Mouse (Mus musculus) hindbrain, embryonic 11.5 days (tissue): Measurements from ENCODE around the gene Eps8l1. TPM values are rescaled to one million over a fixed set of nuclear protein-coding genes. Genes with fewer than 3 reads are reported as not detected.

ENCODE experiments used
- ATAC-seq: fragments of 200-750 bp; cut with Nextera tagmentation; 2 replicates; pipeline ENCODE4 v1.8.0; 2017; ENCODE audit warnings: mild to moderate bottlenecking, moderate TSS enrichment, moderate library complexity; ENCODE audit not compliant: low FRiP score
- DNase-seq: peaks from one replicate; pipeline ENCODE4 v3.0.0-alpha.2; 2015; ENCODE audit warnings: low spot score
- H3K27ac ChIP-seq: fragments of 300-500 bp; sonication (generic); 2 replicates; pipeline ENCODE4 v1.5.1; 2014; ENCODE audit warnings: mild to moderate bottlenecking, low read depth, low read length
- H3K27me3 ChIP-seq: fragments of 300-500 bp; sonication (generic); 2 replicates; pipeline ENCODE4 v1.6.1; 2014; ENCODE audit warnings: mild to moderate bottlenecking, low read length, moderate library complexity, mixed read lengths; ENCODE audit not compliant: control insufficient read depth, insufficient read depth
- H3K36me3 ChIP-seq: fragments of 300-500 bp; sonication (generic); 2 replicates; pipeline ENCODE4 v1.6.1; 2014; ENCODE audit warnings: mild to moderate bottlenecking, low read length, moderate library complexity, mixed read lengths; ENCODE audit not compliant: control insufficient read depth, insufficient read depth
- H3K4me1 ChIP-seq: fragments of 300-500 bp; sonication (generic); replicated peaks from 2 replicates; pipeline ENCODE4 v1.6.1; 2014; ENCODE audit warnings: low read length, mixed read lengths; ENCODE audit not compliant: control insufficient read depth, insufficient read depth
- H3K4me2 ChIP-seq: fragments of 300-500 bp; sonication (generic); replicated peaks from 2 replicates; pipeline ENCODE4 v1.6.1; 2014; ENCODE audit warnings: mild to moderate bottlenecking, low read depth, low read length
- H3K4me3 ChIP-seq: fragments of 300-500 bp; sonication (generic); 2 replicates; pipeline ENCODE4 v1.5.1; 2014; ENCODE audit warnings: low read depth, low read length
- H3K9ac ChIP-seq: fragments of 300-500 bp; sonication (generic); 2 replicates; pipeline ENCODE4 v1.6.1; 2014; ENCODE audit warnings: low read depth, low read length
- H3K9me3 ChIP-seq: fragments of 300-500 bp; sonication (generic); 2 replicates; pipeline ENCODE4 v1.6.1; 2016; ENCODE audit warnings: low read length; ENCODE audit not compliant: control insufficient read depth
- WGBS: fragments of 180-500 bp; shearing (Covaris S2); extraction: QIAGEN DNeasy Blood & Tissue Kit; methylation state at CpG from one replicate; pipeline ENCODE4 v1.1.7; 2014; 5-methylcytosine and 5-hydroxymethylcytosine counted together
- polyA plus RNA-seq: library from polyadenylated mRNA; unstranded; fragments of >200 nt; fragmentation: Nextera tagmentation; extraction: Ambion mirVana; gene quantifications from 2 replicates; pipeline ENCODE4 v1.2.1, GENCODE M21; 2014

The Eps8l1 gene
- polyA plus RNA-seq, 1 experiment from 2014 or later = 4.6 TPM

DNA sequence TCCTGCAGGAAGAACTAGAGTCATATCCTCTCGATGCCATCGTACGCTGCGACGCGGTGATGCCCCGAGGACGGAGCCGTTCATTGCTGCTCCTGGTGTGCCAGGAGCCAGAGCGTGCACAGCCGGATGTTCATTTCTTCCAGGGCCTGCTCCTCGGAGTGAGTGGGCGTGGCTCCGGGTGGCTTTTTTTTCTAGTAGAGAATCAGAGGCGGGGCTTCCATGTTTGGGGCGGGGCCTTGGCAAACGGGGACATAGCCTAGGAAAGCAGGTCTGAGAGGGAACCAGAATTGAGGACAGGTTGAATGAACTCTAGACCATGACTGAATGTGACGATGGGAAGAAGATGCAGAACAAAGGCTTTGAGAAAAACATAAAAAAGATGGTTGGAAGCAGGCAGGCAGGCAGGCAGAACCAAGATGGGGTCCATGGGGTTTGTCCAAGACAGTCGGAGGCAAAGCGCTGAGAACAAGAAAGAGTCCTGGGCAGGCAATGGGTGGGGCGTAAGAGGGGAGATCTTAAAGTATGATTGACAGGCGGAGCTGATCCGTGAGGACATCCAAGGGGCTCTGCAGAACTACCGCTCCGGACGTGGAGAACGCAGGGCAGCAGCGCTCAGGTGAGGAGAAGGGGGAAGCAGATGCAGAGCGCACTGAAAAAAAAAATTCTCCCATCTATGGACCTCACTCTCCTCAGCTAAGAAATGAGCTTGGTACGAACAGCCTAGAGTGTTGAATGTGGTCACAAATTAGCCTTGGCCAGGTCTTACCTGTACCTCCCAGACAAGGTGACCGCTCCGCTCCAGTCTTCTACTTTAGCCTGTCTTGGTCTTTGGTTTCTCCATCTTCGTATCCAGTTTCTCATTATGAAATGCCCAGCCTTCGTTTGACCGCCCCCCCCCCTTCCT lies 10.1 kb downstream of the Eps8l1 start:
- no peaks in the 10 kb centered on the region for H3K4me1 ChIP-seq
- ATAC-seq = peak; percentile 70
- peak overlapping the region; percentile 35; the same call in 1 of the 2 replicates for H3K9ac ChIP-seq
- 4% methylated on average over 35 of the region's 35 CpGs for whole genome bisulfite sequencing
- H3K4me2 ChIP-seq = peak overlapping the region; percentile 50
- H3K9me3 ChIP-seq = no peaks in the 10 kb centered on the region
- no peak overlapping the region for H3K27ac ChIP-seq
- no peaks in the 10 kb centered on the region for H3K36me3 ChIP-seq
- peaks cover 25% of the 10 kb centered on the region for H3K27me3 ChIP-seq
- peak overlapping the region; percentile 25 for H3K4me3 ChIP-seq
- peak; percentile 80 for DNase-seq

DNA sequence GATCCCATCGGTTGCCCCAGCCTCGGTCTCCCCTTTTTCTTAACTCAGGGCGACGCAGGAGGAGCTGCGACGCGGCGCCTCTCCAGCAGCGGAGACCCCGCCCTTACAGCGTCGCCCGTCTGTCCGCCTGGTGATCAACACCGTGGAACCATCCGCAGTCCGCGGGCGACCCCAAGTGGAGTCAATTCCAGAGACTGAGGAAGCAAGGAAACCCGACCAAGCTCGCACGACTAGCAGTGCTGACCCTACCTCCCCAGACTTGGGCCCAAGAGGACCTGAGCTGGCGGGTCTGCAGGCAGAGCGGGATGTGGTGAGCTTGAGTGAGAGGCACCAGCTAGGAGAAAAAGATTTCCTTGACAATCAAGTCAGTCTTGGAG lies 10.7 kb downstream of the Eps8l1 start:
- Histone ChIP-seq H3K9me3 (no peaks in the 10 kb centered on the region), H3K4me2 (peak overlapping the region; percentile 50), H3K9ac (0 out of 2 replicates have a peak overlapping the region, but pooled peaks have one; percentile 8), H3K36me3 (no peaks in the 10 kb centered on the region), H3K4me1 (no peaks in the 10 kb centered on the region), H3K27me3 (peaks cover 25% of the 10 kb centered on the region), H3K27ac (no peak overlapping the region), H3K4me3 (peak overlapping the region; percentile 25)
- ATAC-seq = peak; percentile 85
- under 1% methylated on average over 24 of the region's 24 CpGs for WGBS
- DNase-seq = peak; percentile 83

DNA sequence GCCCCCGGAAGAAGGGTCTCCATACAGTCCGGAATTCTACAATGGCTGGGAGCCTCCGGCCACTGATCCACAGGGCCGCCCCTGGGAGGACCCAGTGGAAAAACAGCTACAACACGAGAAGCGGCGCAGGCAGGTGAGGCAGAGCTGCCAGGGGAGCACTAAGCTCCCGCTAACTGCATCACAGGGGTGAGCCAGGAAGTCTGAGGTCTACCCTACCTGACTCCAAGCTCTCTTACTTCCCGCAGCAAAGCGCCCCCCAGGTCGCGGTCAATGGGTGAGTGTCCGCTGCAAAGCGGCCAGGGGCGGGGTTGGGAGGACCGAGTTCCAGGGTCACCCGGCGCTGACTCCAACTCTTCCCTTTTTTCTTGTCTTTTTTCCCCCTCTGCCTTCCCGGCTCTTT lies 13.5 kb downstream of the Eps8l1 start:
- no peak for DNase-seq
- WGBS = 9% methylated on average over 19 of the region's 19 CpGs
- no peak for ATAC-seq
- Histone ChIP-seq H3K9ac (no peak overlapping the region), H3K27me3 (peaks cover 27% of the 10 kb centered on the region), H3K4me2 (no peak overlapping the region), H3K4me1 (peaks cover 5% of the 10 kb centered on the region; the same call in 1 of the 2 replicates), H3K4me3 (no peak overlapping the region), H3K9me3 (no peaks in the 10 kb centered on the region), H3K27ac (no peak overlapping the region), H3K36me3 (no peaks in the 10 kb centered on the region)

DNA sequence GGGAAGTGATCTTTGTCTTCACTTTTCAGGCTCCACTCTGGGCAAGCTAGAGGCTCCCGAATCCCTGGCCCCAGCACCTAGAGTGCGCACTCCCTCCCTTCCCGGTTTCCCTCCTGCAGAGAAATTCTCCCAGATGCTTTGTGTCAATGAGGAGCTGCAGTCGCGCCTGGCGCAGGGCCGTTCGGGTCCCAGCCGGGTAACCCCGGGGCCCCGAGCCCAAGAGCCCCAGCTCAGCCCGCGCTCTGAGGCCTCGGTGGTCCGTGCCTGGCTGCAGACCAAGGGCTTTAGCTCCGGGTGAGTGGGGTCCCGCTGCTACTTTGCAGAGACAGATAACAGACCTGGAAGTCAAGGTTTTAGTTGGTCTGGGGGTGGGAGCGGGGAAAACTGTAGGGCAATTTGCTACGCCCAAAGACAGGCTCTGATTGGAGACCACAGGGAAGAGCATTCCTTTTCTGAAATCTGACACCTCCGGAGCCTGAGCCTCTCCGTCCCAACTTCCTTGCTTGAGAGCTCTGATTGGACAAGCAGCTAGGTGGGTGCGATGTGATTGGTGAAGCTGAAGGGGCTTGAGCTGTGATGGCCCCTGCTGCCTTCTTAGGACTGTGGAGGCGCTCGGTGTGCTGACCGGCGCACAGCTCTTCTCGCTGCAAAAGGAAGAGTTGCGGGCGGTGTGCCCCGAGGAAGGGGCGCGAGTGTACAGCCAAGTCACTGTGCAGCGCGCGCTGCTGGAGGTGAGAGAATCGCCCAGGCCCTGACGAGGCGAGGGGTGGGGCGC lies 17.7 kb downstream of the Eps8l1 start:
- peaks cover 13% of the 10 kb centered on the region for H3K36me3 ChIP-seq
- peaks cover 12% of the 10 kb centered on the region for H3K27me3 ChIP-seq
- DNase-seq = peak; percentile 85
- peak overlapping the region; percentile 79 for H3K27ac ChIP-seq
- peaks cover 8% of the 10 kb centered on the region; the same call in 1 of the 2 replicates for H3K4me1 ChIP-seq
- ATAC-seq = peak; percentile 98
- H3K9ac ChIP-seq = peak overlapping the region; percentile 53
- peak overlapping the region; percentile 78 for H3K4me2 ChIP-seq
- no peaks in the 10 kb centered on the region for H3K9me3 ChIP-seq
- under 1% methylated on average over 39 of the region's 39 CpGs for WGBS
- H3K4me3 ChIP-seq = peak overlapping the region; percentile 42

DNA sequence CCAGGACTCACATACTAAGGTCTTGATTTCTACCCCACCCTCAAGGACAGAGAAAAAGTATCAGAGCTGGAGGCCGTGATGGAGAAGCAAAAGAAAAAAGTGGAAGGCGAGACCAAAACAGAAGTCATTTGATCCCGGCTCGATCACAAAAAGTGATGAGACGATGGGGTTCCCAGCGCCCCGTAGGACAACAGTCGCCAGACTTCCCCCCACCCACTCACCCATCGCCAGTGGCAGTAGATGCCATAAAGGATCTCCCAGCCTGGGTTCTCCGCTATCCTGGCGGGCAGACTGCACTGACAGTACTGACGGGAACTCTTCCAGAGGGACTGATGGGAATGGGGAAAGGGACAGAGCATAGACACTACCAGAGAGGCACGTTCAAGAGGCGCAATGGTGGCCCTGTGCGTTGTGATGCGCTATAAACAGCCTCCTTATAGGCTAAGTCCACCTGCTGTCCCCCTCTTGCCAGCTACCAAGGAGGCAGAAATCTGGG lies 18.4 kb downstream of the Eps8l1 start:
- Histone ChIP-seq H3K9me3 (no peaks in the 10 kb centered on the region), H3K4me3 (peak overlapping the region; percentile 42), H3K27ac (peak overlapping the region; percentile 63; the same call in 1 of the 2 replicates), H3K4me2 (peak overlapping the region; percentile 61), H3K36me3 (peaks cover 18% of the 10 kb centered on the region), H3K27me3 (peaks cover 8% of the 10 kb centered on the region), H3K9ac (peak overlapping the region; percentile 29; the same call in 1 of the 2 replicates), H3K4me1 (peaks cover 8% of the 10 kb centered on the region; the same call in 1 of the 2 replicates)
- DNase-seq (peak; percentile 34), ATAC-seq (peak; percentile 28; the same call in 1 of the 2 replicates)
- WGBS = 2% methylated on average over 16 of the region's 16 CpGs

DNA sequence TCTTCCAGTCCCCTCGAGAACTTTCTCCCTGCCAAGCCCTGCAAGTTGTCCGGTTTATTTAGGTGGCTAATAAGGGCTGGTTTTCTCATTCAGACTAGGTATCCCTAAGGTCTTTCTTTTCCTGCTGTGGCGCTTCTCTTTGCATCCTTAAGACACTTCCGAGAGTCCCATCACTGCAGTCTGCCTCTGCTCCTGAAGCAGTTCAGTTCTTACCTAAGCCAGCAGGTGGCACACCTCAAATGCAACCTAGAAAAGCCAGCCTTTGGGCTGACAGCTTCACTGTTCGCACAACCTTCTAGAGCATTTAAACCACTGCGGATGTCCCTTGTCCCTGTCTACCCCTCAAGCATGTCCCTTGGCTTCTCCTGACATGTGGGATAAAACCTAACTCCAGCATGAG lies 19.2 kb downstream of the Eps8l1 start:
- 29% methylated on average over 6 of the region's 6 CpGs for WGBS
- peak; percentile 49 for DNase-seq
- peaks cover 22% of the 10 kb centered on the region for H3K36me3 ChIP-seq
- H3K27ac ChIP-seq = no peak overlapping the region
- H3K9me3 ChIP-seq = no peaks in the 10 kb centered on the region
- no peak overlapping the region for H3K4me2 ChIP-seq
- peaks cover 8% of the 10 kb centered on the region; the same call in 1 of the 2 replicates for H3K4me1 ChIP-seq
- no peak overlapping the region for H3K9ac ChIP-seq
- H3K4me3 ChIP-seq = no peak overlapping the region
- no peak for ATAC-seq
- H3K27me3 ChIP-seq = peaks cover 2% of the 10 kb centered on the region; the same call in 1 of the 2 replicates

DNA sequence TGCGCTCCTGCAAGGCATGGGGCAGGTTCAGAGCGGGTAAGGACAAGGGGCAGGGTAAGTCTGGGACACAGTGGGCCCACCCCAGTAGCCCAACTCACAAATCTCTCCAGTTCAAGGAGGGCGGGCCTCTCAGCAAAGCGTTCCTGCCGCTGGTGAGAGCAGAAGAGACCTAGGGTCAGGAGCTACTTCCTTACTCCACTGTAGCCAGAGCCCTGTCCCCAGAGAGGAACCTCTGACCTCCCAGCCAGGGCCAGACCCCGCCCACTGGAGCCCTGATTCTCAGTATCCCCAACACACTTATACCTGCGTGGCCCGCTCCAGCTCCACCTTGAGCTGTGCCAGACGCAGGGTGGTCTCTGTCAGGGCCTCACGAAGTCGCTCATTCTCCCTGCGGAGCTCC lies 21.8 kb downstream of the Eps8l1 start:
- Histone ChIP-seq H3K4me2 (no peak overlapping the region), H3K27ac (no peak overlapping the region), H3K36me3 (peaks cover 22% of the 10 kb centered on the region), H3K9me3 (no peaks in the 10 kb centered on the region), H3K27me3 (peaks cover 2% of the 10 kb centered on the region; the same call in 1 of the 2 replicates), H3K4me1 (peaks cover 8% of the 10 kb centered on the region; the same call in 1 of the 2 replicates), H3K4me3 (no peak overlapping the region), H3K9ac (no peak overlapping the region)
- WGBS = 87% methylated on average over 12 of the region's 12 CpGs
- no peak for ATAC-seq
- DNase-seq = no peak

DNA sequence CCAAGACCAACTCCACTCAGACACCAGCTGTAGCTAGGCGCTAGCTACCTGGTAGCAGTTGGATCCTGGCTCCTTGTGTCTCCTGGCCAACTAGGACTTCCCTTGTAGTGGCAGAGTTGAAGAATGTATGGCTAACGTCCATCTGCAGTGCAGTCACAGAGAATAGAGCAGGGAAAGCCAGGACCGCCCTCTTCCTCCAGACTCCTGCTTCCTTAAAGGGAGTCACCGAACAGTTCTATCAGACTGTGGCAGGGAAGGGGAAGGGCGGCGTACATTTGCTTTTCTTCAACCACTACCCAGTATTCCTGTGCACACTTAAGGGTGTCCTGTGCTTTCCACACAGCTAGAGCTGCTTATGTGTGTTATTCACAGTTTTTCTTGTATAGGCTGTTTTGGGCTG lies 30.8 kb downstream of the Eps8l1 start:
- no peaks in the 10 kb centered on the region for H3K9me3 ChIP-seq
- DNase-seq = no peak
- no peak overlapping the region for H3K27ac ChIP-seq
- H3K9ac ChIP-seq = no peak overlapping the region
- 87% methylated on average over 6 of the region's 6 CpGs for WGBS
- ATAC-seq = no peak
- no peaks in the 10 kb centered on the region for H3K4me1 ChIP-seq
- H3K27me3 ChIP-seq = no peaks in the 10 kb centered on the region
- H3K36me3 ChIP-seq = peaks cover 8% of the 10 kb centered on the region
- no peak overlapping the region for H3K4me2 ChIP-seq
- no peak overlapping the region for H3K4me3 ChIP-seq
